Mouse (Mus musculus): Measurements from ENCODE around the gene Simc1. TPM values are rescaled to one million over a fixed set of nuclear protein-coding genes. Genes with fewer than 3 reads are reported as not detected.

Simc1 gene
- polyA plus RNA-seq, 1 experiment from 2014 or later: 16.4 TPM

DNA sequence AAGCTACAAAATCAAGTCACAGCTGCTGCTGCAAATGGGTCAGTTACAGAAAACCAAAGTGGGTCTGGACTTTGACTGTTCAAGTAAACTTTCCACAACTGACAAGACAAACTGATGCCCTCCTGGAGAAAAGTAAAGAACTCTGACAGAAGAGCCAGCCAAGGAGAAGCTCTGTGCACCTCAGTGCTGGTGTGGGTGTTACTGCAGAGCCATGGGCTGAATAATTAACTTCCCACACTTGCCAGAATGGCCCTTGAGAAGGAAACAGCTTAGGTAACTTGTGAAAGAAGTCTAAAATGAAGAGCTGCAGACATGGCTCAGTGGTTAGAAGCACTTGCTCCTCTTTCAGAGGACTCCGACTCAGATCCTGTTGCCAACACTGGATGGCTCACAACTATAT lies 54.1 kb downstream of the Simc1 start:
- no peak overlapping the region for H3K27ac ChIP-seq
- 97% methylated on average over 1 of the region's 1 CpGs for WGBS

DNA sequence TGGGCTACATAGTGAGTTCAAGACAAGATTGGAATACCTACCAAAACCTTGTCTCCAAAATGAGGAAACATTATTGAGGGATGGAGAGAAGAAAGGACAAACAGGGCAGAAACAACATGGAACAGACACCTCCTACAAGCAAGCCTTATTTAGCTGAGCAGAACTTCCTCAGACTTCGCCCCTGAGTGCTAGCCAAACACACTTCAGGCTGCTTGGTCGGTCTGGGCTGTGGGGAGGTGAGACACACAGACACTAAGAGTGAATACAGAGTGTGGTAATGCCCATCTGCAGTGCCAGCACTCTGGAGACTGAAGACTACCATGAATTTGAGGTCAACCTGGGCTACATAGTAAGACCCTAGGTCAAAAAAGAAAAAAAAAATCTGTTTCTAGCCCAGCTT lies 56.1 kb downstream of the Simc1 start:
- no peak overlapping the region for H3K4me3 ChIP-seq
- 96% methylated on average over 2 of the region's 2 CpGs for WGBS
- no peak for DNase-seq (ENCODE audit: extremely low spot score, low spot score)
- no peak overlapping the region for H3K27ac ChIP-seq
- no peaks in the 10 kb centered on the region for H3K9me3 ChIP-seq
- no peaks in the 10 kb centered on the region for H3K27me3 ChIP-seq (ENCODE audit: poor library complexity, severe bottlenecking)
- H3K36me3 ChIP-seq (replicated peaks): peaks cover 92% of the 10 kb centered on the region
- peaks cover 10% of the 10 kb centered on the region for H3K4me1 ChIP-seq

More for the DNA sequence above, 54.1 kb downstream of the Simc1 start:
- Histone ChIP-seq H3K27me3 (ENCODE audit: poor library complexity, severe bottlenecking) (no peaks in the 10 kb centered on the region), H3K9me3 (no peaks in the 10 kb centered on the region), H3K36me3 (replicated peaks) (peaks cover 99% of the 10 kb centered on the region), H3K4me1 (no peaks in the 10 kb centered on the region), H3K4me3 (no peak overlapping the region)
- DNase-seq (ENCODE audit: extremely low spot score, low spot score): no peak

DNA sequence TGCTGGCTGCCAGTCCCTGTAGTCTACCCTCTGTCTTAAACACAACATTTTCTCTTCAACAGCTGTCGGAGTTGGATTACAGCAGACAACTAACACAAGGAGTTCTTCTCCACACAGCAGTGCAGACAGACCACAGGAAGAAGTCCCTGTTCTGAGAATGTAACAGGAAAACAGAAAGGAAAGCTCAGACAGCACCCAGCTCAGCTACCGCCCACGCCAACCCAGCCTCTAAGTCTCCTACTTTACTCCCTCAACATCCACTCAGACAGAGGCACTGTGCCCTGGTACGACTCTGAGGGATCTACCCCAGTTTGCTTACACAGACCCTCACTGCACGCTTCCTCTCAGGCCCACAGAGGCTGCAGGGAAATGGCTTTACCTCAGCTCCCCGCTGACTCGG lies 57.0 kb downstream of the Simc1 start:
- H3K9me3 ChIP-seq: no peaks in the 10 kb centered on the region
- no peak overlapping the region for H3K27ac ChIP-seq
- no peaks in the 10 kb centered on the region for H3K27me3 ChIP-seq (ENCODE audit: poor library complexity, severe bottlenecking)
- 93% methylated on average over 7 of the region's 7 CpGs for WGBS
- H3K4me1 ChIP-seq: peaks cover 15% of the 10 kb centered on the region
- H3K4me3 ChIP-seq: no peak overlapping the region
- no peak for DNase-seq (ENCODE audit: extremely low spot score, low spot score)
- peaks cover 83% of the 10 kb centered on the region for H3K36me3 ChIP-seq (replicated peaks)

DNA sequence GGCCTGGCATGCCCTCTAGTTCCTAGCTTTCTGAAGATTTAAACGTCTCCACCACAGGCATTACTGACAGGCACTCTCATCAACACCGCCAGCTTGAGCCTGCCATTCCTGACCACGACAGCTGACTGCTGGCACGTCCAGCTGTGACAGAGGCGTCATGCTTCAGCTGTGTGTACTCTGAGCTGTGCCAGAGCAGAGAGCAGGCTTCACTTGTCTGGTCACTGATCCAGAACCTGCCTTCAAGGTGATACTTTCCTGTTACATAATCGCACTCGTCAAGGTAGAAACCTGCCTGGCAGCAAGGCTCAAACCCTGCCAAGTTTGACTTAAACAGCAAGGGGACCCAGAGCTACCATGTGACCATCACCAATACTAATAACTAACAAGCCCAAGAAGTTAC lies 59.0 kb downstream of the Simc1 start:
- H3K9me3 ChIP-seq: no peaks in the 10 kb centered on the region
- WGBS: 88% methylated on average over 7 of the region's 7 CpGs
- DNase-seq (ENCODE audit: extremely low spot score, low spot score): no peak
- H3K4me1 ChIP-seq: peaks cover 19% of the 10 kb centered on the region
- H3K4me3 ChIP-seq: no peak overlapping the region
- H3K36me3 ChIP-seq (replicated peaks): peaks cover 63% of the 10 kb centered on the region
- H3K27me3 ChIP-seq (ENCODE audit: poor library complexity, severe bottlenecking): no peaks in the 10 kb centered on the region
- no peak overlapping the region for H3K27ac ChIP-seq

DNA sequence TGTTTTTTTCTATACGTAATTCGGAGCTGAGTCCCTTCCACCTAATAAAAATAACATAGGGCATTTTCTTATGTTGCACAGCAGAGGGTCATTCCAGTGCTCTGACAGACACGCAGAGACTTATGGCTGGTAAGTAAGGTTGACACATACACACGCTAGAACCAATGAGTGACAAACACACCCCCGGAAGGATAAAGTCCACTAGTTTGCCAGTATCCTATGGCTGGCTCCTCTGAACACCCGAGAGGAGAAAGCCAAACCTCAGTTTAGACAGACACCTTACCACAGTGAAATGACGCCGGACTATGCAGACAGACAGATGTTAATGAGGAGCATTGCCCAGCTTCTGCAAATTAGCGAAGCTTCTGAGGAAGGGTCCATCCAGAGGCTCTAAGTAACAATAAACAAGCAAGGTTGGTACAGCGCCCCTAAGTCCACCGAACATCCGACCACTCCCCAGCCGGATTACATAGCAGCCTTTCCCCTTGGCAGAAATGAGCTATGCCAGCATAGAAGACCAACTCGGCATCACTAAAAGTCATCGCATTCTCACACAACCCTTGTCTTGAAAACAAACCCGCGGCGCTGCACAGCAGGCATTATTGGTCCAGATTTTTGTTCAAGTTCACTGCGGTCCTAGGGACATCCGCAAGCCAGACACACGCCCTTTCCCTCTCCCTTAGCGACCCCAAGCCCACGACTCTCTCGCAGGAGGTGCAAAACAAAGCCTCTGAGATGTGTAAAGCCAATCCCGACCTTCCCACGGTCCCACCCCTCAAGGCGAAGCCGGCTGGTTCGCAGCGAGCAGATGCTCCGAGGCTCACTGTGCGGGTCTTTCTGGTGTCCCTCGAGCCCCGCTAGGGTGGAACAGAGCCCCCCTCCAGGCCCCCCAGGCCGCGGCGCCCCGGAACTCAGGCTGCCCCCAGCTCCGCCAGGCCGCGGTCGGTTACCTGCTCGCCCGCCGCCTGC lies 60.9 kb downstream of the Simc1 start:
- WGBS: 14% methylated on average over 45 of the region's 45 CpGs
- Histone ChIP-seq H3K27me3 (ENCODE audit: poor library complexity, severe bottlenecking) (no peaks in the 10 kb centered on the region), H3K4me3 (peak overlapping the region; percentile 97), H3K4me1 (peaks cover 19% of the 10 kb centered on the region), H3K27ac (peak overlapping the region; percentile 96), H3K9me3 (no peaks in the 10 kb centered on the region), H3K36me3 (replicated peaks) (peaks cover 44% of the 10 kb centered on the region)
- DNase-seq (ENCODE audit: extremely low spot score, low spot score): peak; percentile 45

DNA sequence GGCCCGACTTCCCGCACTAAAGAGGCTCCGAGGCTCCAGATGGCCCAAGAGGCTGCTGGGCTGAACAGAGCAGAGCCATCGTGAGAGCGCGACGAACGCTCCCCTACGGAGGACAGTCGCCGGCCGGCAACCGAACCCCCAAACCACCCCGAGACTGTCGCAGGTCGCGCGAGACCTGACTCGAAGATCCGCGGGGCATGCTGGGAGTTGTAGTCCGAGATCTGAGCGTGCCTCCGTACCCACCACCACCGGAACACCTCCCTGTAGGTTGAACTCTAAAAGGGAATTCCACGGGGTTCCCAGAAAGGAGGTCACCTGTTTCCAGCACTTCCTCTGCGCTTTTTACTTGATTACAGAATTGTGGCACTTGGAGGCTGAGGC lies 61.6 kb downstream of the Simc1 start, which contains the start of gene 4833439L19Rik:
TSS of gene 4833439L19Rik (minus strand) at position 235 of the 381 bp plus-strand sequence.
- H3K9me3 ChIP-seq: no peaks in the 10 kb centered on the region
- H3K4me1 ChIP-seq: peaks cover 19% of the 10 kb centered on the region
- DNase-seq (ENCODE audit: extremely low spot score, low spot score): peak; percentile 92
- peak within 1 kb of the TSS; percentile 97 for H3K4me3 ChIP-seq
- H3K27me3 ChIP-seq (ENCODE audit: poor library complexity, severe bottlenecking): no peaks in the 10 kb centered on the region
- peak within 1 kb of the TSS; percentile 96 for H3K27ac ChIP-seq
- under 1% methylated on average over 27 of the region's 27 CpGs for WGBS
- H3K36me3 ChIP-seq (replicated peaks): peaks cover 37% of the 10 kb centered on the region

DNA sequence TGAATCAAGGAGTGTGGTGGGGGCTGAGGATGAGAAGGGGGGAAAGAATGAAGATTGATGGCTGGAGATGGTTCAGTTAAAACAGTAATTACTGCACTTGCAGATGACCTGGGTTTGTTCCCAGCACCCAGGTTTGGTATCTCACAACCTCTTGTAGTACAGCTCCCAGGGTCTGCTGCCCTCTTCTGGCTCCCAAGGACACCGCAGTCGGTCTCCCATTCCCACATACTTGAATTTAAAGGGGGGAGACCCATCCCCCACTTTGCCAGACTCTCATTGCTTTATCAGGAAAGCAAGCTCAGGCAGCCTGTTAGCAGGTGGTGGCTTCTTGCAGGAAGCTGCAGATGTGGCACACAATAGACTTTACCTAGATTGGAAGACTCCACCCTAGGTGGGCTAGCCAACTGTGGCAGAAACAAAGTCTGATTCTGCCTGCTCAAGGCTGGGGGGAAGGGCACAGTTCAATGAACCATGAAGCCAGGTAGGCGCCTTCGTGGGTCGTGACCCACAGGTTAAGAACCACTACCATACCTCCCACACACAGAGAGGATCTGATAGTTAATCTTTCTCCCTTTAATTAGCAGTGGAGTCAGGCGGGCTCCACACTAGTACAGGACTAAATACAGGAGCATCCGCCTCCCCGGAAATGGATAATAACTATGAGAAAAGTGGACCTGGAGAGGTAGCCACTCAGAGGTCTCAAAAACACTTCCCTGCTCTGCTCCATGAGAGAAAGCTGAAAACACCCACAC lies 62.2 kb downstream of the Simc1 start:
- H3K27ac ChIP-seq: peak overlapping the region; percentile 96
- peak; percentile 58 for DNase-seq (ENCODE audit: extremely low spot score, low spot score)

DNA sequence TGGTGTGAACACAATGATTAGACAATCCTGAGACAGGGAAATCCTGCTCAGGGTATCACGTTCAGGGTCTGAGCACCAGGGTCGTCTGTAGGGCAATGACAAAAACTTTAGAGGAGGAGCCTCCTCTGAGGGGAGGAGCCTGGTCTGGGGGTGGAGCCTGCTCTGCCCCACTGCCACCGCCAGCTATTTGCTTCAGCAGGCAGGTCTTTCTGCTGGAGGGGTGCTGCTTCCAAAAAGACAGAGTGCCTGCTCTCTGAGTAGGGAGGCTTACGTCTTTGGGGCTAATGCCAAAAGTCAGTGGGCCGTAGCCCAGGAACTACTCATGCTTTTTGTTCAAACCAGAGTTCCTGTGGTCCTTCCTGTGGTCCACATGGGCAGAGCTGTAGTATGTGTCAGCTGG lies 64.8 kb downstream of the Simc1 start:
- peaks cover 8% of the 10 kb centered on the region for H3K27me3 ChIP-seq (ENCODE audit: poor library complexity, severe bottlenecking)
- peaks cover 5% of the 10 kb centered on the region for H3K36me3 ChIP-seq (replicated peaks)
- no peak overlapping the region for H3K4me3 ChIP-seq
- no peak overlapping the region for H3K27ac ChIP-seq
- H3K4me1 ChIP-seq: peaks cover 27% of the 10 kb centered on the region
- WGBS: 42% methylated on average over 5 of the region's 5 CpGs
- no peak for DNase-seq (ENCODE audit: extremely low spot score, low spot score)
- no peaks in the 10 kb centered on the region for H3K9me3 ChIP-seq

More for the DNA sequence above, 62.2 kb downstream of the Simc1 start:
- H3K9me3 ChIP-seq: no peaks in the 10 kb centered on the region
- no peaks in the 10 kb centered on the region for H3K27me3 ChIP-seq (ENCODE audit: poor library complexity, severe bottlenecking)
- H3K36me3 ChIP-seq (replicated peaks): peaks cover 31% of the 10 kb centered on the region
- H3K4me3 ChIP-seq: peak overlapping the region; percentile 97
- 37% methylated on average over 8 of the region's 8 CpGs for WGBS
- peaks cover 19% of the 10 kb centered on the region for H3K4me1 ChIP-seq

DNA sequence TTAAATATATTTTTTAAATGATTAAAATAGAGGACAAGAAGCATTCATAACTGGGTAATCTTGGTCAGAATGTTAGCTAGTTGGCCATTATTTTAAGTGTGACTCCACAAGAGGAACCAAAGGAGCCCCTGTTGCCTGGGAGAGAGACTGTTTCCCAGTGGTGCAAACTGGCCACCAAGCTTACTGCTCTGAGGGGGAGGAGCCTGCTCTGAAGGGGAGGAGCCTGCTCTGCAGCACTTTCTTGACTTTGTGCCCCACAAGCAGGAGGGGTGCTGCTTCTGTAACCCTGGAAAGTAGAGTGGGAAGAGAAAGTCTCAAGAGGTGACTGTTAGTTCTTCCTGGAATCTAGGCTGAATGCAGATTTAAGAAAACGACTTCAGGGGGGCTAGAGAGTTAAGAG lies 65.7 kb downstream of the Simc1 start:
- Histone ChIP-seq H3K27ac (no peak overlapping the region), H3K4me3 (no peak overlapping the region), H3K27me3 (ENCODE audit: poor library complexity, severe bottlenecking) (peaks cover 17% of the 10 kb centered on the region), H3K36me3 (replicated peaks) (no peaks in the 10 kb centered on the region), H3K9me3 (no peaks in the 10 kb centered on the region), H3K4me1 (peaks cover 22% of the 10 kb centered on the region)
- DNase-seq (ENCODE audit: extremely low spot score, low spot score): no peak
- 51% methylated on average over 1 of the region's 1 CpGs for WGBS

DNA sequence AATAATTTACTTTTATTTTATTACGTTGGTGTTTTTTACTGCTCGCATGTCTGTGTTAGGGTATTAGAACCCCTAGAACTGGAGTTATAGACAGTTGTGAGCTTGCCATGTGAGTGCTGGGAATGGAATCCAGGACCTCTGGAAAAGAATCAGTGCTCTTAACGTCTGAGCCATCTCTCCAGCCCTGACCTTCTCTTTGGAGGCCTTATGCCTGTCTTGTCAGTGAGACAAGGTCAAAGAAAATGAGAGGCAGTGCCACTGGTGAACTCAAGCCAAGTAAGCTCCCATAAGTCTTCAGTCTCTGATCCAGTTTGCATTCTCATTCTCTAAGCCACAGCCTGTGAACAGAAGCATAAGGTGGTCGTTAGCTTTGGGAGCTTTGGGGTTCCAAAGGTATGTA lies 67.2 kb downstream of the Simc1 start:
- DNase-seq (ENCODE audit: extremely low spot score, low spot score): no peak
- no peak overlapping the region for H3K27ac ChIP-seq
- H3K4me3 ChIP-seq: no peak overlapping the region
- peaks cover 19% of the 10 kb centered on the region for H3K27me3 ChIP-seq (ENCODE audit: poor library complexity, severe bottlenecking)
- H3K36me3 ChIP-seq (replicated peaks): no peaks in the 10 kb centered on the region
- peaks cover 26% of the 10 kb centered on the region for H3K4me1 ChIP-seq
- WGBS: 78% methylated on average over 4 of the region's 4 CpGs
- H3K9me3 ChIP-seq: no peaks in the 10 kb centered on the region

DNA sequence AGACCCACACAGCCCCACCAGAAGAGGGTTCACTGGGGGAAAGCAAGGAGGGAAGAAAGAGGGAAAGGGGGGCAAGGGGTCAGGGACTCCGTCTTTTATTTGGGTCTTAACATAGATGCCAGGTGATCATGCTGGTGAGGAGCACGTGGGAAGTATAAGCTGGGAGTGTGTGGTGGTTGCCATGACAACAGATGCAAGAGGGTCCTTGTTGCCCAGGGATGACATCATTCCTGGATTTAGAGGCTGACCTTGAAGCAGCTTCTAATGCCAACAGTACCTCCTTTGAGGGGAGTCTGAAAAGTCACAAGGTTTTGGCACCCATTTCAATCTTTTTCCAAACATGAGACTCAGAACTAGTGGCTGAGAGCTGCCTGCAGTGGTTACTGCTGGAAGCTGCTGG lies 68.1 kb downstream of the Simc1 start:
- DNase-seq (ENCODE audit: extremely low spot score, low spot score): no peak
- Histone ChIP-seq H3K4me3 (no peak overlapping the region), H3K36me3 (replicated peaks) (peaks cover 6% of the 10 kb centered on the region), H3K4me1 (peaks cover 32% of the 10 kb centered on the region), H3K9me3 (no peaks in the 10 kb centered on the region), H3K27me3 (ENCODE audit: poor library complexity, severe bottlenecking) (peaks cover 19% of the 10 kb centered on the region), H3K27ac (no peak overlapping the region)
- WGBS: 59% methylated on average over 2 of the region's 2 CpGs

DNA sequence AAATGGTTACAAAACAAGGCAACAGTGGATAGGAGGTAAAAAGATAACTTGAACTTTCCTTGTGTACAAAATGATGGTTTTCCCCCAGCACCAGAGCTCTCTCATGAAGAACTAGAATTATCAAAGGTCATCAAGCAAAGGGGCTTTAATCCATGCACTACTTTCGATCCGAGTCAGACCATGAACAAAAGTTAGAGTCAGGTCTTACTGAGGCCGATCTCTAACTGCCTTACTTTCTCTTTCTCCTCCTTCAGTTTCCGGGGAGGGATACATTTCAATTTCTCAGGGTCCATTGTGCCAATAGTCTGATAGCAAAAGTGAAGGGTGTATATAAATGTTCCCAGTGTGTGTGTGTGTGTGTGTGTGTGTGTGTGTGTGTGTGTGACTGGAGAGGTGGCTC lies 69.0 kb downstream of the Simc1 start:
- H3K27ac ChIP-seq: no peak overlapping the region
- no peaks in the 10 kb centered on the region for H3K9me3 ChIP-seq
- WGBS: 88% methylated on average over 4 of the region's 4 CpGs
- H3K27me3 ChIP-seq (ENCODE audit: poor library complexity, severe bottlenecking): peaks cover 19% of the 10 kb centered on the region
- peaks cover 16% of the 10 kb centered on the region for H3K36me3 ChIP-seq (replicated peaks)
- peaks cover 38% of the 10 kb centered on the region for H3K4me1 ChIP-seq
- DNase-seq (ENCODE audit: extremely low spot score, low spot score): no peak
- no peak overlapping the region for H3K4me3 ChIP-seq

All from forebrain, embryonic 10.5 days (tissue).